Mouse (Mus musculus) ovary, postnatal 10 days (tissue): ENCODE measurements around the gene Sspo.

ENCODE experiments used
- DNase-seq: peaks from one replicate; pipeline ENCODE4 v3.0.0; 2022; ENCODE audit warnings: low spot score

The Sspo gene

DNA sequence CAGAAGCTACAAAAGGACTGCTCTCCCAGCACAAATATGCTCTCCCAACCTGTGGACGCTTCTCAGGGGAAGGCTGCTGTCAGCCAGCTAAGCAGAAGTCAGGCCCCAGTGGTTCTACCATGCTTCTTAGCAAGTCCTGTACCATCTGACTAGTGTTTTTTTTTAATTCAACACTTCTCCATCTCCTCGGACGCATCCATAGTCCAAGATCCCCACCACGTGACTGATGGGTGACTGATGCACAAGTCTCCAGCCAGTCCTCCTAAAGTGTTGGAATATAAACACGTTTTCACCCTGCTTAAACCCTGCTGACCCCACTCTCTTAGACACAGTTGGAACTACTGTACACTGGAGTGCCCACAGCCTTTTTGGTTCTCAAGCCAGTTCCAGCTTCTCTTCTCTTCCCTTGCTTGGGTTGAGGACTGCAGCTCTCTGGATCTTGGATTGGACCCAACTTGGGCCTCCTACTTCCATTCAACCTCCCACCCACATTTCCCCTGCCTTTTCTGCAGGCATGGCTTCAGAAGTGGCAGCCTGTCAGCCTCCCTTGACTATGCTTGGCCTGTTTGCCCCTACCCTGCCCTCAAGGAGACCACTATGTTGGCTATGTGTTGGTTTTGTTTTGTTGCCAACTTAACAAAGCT, 12.2 kb upstream of the Sspo start:
- DNase-seq: no peak

- no peak for DNase-seq
Observed at GRCm38 (mm10) chr6:48437679-48438376, 10.2 kb upstream of the Sspo start.

- DNase-seq: no peak
Observed at GRCm38 (mm10) chr6:48438475-48439125, 9.4 kb upstream of the Sspo start.

DNA sequence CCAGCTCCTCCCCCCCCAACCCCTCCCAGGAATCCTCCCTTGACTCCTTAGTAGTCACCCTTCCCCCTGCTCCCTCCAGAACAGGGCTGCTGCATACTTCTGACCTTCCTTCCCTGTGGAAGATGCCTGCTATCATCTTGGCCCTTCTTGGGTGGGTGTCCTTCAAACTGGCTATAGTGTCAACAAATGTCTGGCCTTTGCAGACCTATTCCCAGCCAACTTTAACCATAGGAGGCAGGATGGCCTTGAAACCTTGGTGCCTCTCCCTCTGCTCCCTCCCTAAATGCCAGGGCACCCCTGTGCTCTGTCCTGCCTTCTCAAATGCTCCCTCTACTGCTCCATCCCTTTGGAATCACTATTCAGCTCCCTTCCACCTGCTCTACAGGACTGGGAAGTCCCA, 8.4 kb upstream of the Sspo start:
- no peak for DNase-seq

DNA sequence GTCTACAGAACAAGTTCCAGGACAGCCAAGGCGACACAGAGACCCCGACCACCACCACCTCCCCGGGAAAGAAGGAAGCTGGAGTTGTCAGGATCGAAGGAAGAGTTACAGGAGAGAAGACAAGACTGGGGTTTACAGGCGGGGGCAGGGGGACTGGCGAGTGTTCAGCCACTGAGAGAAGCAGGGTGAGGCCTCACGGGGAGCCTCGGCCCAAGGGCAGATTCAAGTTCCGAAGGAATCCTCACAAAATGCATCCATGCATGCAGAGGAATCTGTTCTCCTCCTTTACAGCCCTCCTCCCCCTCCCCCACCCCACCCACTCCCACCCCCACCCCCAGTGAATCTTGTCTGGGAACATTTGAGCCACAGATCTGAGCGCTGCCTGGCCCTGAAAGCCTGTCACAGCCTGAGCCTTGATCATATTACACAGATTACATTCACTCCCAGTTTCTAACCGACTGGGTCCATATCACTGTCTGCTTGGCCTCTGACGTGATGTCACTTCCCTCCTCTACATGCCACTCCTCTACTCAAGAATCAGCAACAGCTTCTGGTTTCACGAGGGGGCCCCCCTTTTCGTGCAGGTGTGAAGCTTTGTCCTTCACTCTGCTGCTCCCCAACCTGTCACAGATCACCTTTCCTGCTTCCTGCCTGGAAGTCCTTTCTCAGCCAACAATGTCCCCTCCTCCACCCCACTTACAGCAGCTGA, 7.6 kb upstream of the Sspo start:
- no peak for DNase-seq

- peak; percentile 92 for DNase-seq
Observed at GRCm38 (mm10) chr6:48443592-48444309, 4.3 kb upstream of the Sspo start.

GRCm38 (mm10) chr6:48444310-48445180, 3.5 kb upstream of the Sspo start:
- DNase-seq: peak; percentile 43

DNA sequence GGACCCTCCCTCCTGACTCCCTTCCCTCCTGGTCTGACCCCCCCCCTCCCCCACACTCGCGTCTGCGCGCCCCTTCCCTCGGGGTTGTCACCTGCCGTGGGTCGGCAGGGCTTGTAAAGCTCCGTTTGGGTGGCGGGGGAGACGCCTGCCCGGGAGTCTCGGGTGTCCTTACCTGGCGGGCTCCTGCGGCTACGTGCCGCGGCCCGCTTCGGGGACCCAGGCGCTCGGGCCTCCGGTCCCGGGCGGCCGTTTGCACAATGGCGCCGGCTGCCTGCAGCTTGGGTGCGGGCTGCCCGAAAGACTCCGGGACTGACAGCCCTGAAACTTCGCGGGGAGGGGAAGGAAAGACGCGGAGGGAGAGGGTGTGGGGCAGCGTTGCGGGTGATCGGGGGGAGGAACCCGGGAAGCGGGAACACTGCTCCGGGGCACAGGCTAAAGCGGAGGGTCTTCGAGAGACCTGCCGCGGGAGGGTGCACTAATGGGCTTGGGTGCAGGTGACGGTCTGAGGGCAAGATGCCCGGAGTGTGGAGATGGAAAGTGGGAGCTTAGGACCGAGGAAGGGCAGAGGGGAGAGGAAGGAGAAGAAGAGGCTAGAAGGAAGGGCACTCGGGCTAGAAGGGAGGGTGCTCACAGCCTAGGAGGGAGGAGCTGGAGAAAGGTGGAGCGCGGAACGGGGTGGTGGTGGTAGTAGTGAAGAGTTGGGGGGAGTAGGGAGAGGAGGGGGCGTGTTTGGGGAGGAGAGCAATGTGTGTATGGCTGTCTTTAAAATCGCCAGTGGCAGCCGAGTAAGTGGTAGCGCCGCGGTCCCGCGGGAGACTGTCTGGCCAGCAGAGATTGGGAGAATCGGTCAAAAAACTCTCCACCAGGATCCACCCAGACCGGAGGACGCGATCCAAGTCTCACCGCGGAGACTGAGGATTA, 2.6 kb upstream of the Sspo start, which contains the start of gene Zfp467:
TSS of gene Zfp467 (minus strand) at position 645 of the 921 bp plus-strand sequence.
- DNase-seq: peak; percentile 45

DNA sequence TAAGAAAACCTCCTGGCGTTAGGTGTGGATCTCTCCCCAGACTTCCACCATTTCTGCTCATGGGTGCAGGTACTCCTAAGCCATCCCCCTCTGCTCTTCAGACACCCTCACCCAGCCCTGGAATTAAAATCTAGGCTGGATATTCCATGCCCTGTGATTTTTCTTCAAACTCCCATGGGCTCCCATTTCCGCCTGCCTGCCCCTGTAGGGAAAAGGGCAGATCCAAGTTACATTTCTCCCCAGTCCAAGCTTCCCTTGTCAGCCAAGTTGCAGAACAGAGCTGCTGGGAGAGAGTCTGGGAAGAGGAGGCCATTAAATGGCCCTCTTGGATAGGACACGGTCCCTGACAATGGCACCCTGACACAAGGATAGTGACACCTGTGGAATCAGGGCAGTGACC, 1.8 kb upstream of the Sspo start:
- no peak for DNase-seq

DNA sequence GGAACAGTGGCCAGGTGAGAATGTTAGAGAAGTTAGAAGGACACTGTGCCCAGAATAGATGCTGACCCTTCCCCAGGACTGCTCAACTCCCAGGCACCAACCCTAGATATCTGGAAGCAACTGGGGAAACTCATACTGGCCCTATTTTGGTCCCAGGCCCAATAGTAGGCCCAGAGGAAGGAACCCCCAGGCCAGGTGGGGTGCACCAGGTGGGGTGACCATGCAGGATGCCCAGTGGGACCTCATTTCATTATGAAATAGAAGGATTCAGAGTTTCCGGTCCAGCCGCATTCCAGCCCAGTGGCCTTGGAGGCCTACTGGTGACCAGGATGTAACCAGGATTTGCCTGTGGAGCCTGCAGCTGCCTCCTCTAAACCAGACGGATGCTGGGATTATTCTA, 1.1 kb upstream of the Sspo start:
- DNase-seq: no peak

DNA sequence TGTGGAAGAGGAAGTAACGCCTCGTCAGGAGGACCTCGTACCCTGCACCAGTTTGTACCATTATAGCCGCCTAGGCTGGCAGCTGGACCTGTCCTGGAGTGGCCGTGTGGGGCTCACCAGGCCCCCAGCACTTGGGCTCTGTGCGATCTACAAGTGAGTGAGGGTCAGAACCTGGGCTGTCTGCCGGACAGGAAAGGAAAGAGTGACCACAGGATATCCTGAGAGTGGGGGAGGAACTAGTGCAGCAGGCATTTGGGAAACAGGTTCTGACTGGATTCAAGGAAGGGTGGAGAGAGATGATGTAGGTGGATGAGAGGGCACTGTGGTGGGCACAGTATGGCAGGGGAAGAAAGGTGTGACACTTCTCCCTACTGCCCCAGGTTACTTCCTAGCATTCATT, 498 bp downstream of the Sspo start:
- DNase-seq: no peak

DNA sequence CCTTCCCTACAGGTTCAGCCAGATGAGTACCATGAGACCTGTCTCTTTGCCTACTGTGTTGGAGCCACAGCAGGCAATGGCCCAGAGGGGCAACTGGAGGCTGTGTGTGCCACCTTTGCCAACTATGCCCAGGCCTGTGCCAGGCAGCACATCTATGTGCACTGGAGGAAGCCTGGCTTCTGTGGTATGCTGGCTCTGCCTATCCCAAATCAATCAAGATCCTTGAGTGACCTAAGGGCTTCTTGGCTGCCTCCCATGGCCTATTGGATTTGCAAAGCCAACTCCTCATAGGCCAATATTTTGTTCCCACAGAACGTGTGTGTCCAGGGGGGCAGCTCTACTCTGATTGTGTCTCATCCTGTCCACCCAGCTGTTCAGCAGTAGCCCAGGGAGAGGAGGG, 4.1 kb downstream of the Sspo start:
- DNase-seq: no peak

- DNase-seq: no peak
Observed at GRCm38 (mm10) chr6:48452771-48453170, 4.7 kb downstream of the Sspo start.

DNA sequence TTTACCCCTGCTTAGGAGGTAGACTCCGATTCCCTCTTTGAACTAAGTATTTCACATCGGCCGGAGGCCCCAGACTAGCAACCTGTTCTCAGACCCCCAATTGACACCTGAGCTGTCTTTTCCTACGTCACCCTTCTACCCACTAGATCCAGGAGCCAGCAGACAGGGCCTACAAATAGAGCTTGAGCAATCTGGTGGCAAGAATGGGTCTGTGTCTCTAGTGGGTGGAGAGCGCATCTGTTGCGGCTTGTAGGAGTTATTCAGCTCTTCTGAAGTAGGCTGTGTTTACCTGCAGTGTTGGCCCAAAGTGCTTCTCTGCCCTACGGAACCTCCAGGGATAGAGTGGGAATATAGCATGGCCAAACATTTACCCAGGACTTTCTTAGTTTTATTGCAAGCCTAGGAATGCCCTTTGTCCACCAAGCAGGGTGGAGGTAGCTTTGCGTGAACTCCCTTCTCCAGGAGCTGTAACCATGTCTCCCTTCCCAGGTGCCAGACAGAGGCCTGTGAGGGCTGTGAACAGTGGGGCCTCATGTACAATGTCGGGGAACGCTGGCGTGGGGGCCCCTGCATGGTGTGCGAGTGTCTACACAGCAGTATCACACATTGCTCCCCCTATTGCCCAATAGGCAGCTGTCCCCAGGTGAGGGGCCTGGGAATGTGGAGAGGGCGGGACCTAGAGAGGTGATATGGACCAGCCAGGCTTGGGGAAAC, 17.1 kb downstream of the Sspo start:
- DNase-seq: no peak

DNA sequence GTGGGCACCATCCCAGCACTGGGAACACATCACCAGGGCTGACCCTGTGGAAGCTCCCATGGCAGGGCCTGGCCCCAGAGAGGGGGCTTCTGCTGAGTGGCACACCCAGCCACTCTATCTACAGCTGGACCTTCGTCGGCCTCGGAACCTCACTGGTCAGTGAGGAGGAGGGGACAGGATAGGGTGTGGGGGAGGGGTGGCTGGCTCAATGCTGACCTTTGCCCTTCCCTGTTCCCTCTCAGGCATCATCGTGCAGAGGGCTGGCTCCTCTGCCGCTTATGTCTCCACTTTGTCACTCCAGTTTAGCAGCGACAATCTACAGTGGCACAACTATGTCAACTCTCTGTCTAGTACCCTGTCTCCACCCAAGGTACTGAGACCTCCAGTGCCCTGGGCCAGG, 18.7 kb downstream of the Sspo start:
- DNase-seq: no peak

DNA sequence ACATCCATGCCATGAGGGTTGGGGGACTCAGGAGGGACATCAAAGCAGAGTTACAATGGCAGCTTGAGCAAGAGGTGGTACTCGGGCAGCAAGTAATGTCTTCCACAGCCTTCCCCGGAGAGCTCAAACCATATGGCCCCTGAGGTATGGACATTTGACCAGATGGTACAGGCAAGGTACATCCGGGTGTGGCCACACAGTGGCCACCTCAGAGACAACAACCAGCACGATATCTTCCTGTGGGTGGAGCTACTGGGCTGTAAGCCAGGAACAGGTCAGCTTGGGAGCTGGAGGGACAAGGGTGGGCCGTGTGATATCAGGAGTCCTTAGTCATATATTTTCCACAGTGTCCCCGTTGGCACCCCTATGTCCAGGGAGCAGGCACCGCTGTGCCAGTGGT, 19.5 kb downstream of the Sspo start:
- DNase-seq: no peak

GRCm38 (mm10) chr6:48470739-48471138, 22.7 kb downstream of the Sspo start:
- no peak for DNase-seq

- DNase-seq: no peak
Observed at GRCm38 (mm10) chr6:48478446-48478845, 30.4 kb downstream of the Sspo start.

DNA sequence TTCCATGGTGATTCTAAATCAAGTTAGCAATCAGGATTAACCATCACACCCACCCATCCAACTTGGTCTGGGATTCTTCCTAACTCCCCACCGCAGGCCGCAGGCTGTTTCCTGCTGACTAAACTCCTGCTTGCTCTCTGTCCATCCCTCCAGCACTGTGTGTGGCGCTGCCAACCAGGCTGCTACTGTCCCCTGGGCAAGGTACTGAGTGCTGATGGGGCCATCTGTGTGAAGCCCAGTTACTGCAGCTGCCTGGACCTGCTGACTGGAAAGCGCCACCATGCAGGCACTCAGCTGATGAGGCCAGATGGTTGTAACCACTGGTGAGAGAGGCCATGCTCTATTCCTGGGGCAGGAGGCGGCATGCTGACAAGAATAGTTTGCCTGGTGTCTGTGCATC, 34.5 kb downstream of the Sspo start:
- DNase-seq: no peak
